Mouse (Mus musculus): ENCODE results near the gene Cldn34c1. TPM values are rescaled to one million over a fixed set of nuclear protein-coding genes. Genes with fewer than 3 reads are reported as not detected.
"Not testable (repeated sequence)": the region's sequence is repeated elsewhere in the genome, so short reads cannot be mapped to it uniquely, and the experiment has no call there.

The Cldn34c1 gene
- 1.2 and 1.3 TPM in 2 replicates for polyA plus RNA-seq (2012; rRNA removed)

GRCm38 (mm10) chrX:123103291-123104260, at the start of gene Cldn34c1:
Cldn34c1 (plus strand) TSS chrX:123103495.
- no peaks in the 10 kb centered on the region for H3K4me1 ChIP-seq (ENCODE audit: control insufficient read depth, insufficient read depth, insufficient read length)
- no peaks in the 10 kb centered on the region for H3K27me3 ChIP-seq (ENCODE audit: control insufficient read depth, insufficient read depth, low read length)
- H3K4me3 ChIP-seq (ENCODE audit: extremely low read depth, insufficient read depth, insufficient read length) = peak within 1 kb of the TSS; percentile 77
- TF ChIP-seq CTCF (IDR thresholded peaks at IDR 0.05; ENCODE audit: extremely low read depth, insufficient read depth, insufficient read length, insufficient replicate concordance) (no peak), POLR2A (IDR thresholded peaks at IDR 0.05; ENCODE audit: low read depth, low read length) (no peak)
- DNase-seq (ENCODE audit: low read depth in 1 of 2, low spot score in 2 of 2) = peak; percentile 29 to 62
- WGBS = 14% methylated on average over 62 of the region's 66 CpGs
- no peaks in the 10 kb centered on the region for H3K36me3 ChIP-seq (ENCODE audit: control insufficient read depth, insufficient read depth, low read length)
- H3K27ac ChIP-seq (ENCODE audit: insufficient read depth, low read length) = peak within 1 kb of the TSS; percentile 47

GRCm38 (mm10) chrX:123087441-123087840, 15.9 kb upstream of the Cldn34c1 start:
- WGBS = 74% methylated on average over 3 of the region's 3 CpGs
- Histone ChIP-seq H3K27me3 (ENCODE audit: control insufficient read depth, insufficient read depth, low read length) (no peaks in the 10 kb centered on the region), H3K27ac (ENCODE audit: insufficient read depth, low read length) (no peak overlapping the region), H3K36me3 (ENCODE audit: control insufficient read depth, insufficient read depth, low read length) (no peaks in the 10 kb centered on the region), H3K4me1 (ENCODE audit: control insufficient read depth, insufficient read depth, insufficient read length) (no peaks in the 10 kb centered on the region), H3K4me3 (ENCODE audit: extremely low read depth, insufficient read depth, insufficient read length) (no peak overlapping the region)
- TF ChIP-seq POLR2A (IDR thresholded peaks at IDR 0.05; ENCODE audit: low read depth, low read length) (no peak), CTCF (IDR thresholded peaks at IDR 0.05; ENCODE audit: extremely low read depth, insufficient read depth, insufficient read length, insufficient replicate concordance) (no peak)
- no peak for DNase-seq (ENCODE audit: low read depth in 1 of 2, low spot score in 2 of 2)

GRCm38 (mm10) chrX:123102806-123103205, 489 bp upstream of the Cldn34c1 start:
- not testable (repeated sequence) for H3K27ac ChIP-seq (ENCODE audit: insufficient read depth, low read length); H3K36me3 ChIP-seq (ENCODE audit: control insufficient read depth, insufficient read depth, low read length); H3K4me1 ChIP-seq (ENCODE audit: control insufficient read depth, insufficient read depth, insufficient read length); H3K27me3 ChIP-seq (ENCODE audit: control insufficient read depth, insufficient read depth, low read length); DNase-seq (ENCODE audit: low read depth in 1 of 2, low spot score in 2 of 2)
- 21% methylated on average over 5 of the region's 5 CpGs for WGBS
- H3K4me3 ChIP-seq (ENCODE audit: extremely low read depth, insufficient read depth, insufficient read length) = peak overlapping the region; percentile 77

GRCm38 (mm10) chrX:123104692-123105091, 1.4 kb downstream of the Cldn34c1 start:
- WGBS = 43% methylated on average over 7 of the region's 7 CpGs
- not testable (repeated sequence) for H3K4me1 ChIP-seq (ENCODE audit: control insufficient read depth, insufficient read depth, insufficient read length); H3K27me3 ChIP-seq (ENCODE audit: control insufficient read depth, insufficient read depth, low read length); H3K4me3 ChIP-seq (ENCODE audit: extremely low read depth, insufficient read depth, insufficient read length); DNase-seq (ENCODE audit: low read depth in 1 of 2, low spot score in 2 of 2); H3K36me3 ChIP-seq (ENCODE audit: control insufficient read depth, insufficient read depth, low read length); H3K27ac ChIP-seq (ENCODE audit: insufficient read depth, low read length)

- H3K4me1 ChIP-seq (ENCODE audit: control insufficient read depth, insufficient read depth, insufficient read length); H3K4me3 ChIP-seq (ENCODE audit: extremely low read depth, insufficient read depth, insufficient read length); H3K36me3 ChIP-seq (ENCODE audit: control insufficient read depth, insufficient read depth, low read length); H3K27me3 ChIP-seq (ENCODE audit: control insufficient read depth, insufficient read depth, low read length); DNase-seq (ENCODE audit: low read depth in 1 of 2, low spot score in 2 of 2); H3K27ac ChIP-seq (ENCODE audit: insufficient read depth, low read length): not testable (repeated sequence)
- no CpG with 5 or more reads among the region's 1 CpGs for WGBS
Measured at GRCm38 (mm10) chrX:123222381-123222780, 119.1 kb downstream of the Cldn34c1 start, which contains the start of gene Srsx. Srsx (minus strand) TSS chrX:123222481.

Other genes starting within 250 kb of the Cldn34c1 start
- not detected in 2 replicates for gene Gm17521, start 73.8 kb upstream of the Cldn34c1 start, polyA plus RNA-seq (2012; rRNA removed)
- not detected in 2 replicates for gene Srsx, start 119.0 kb downstream of the Cldn34c1 start, polyA plus RNA-seq (2012; rRNA removed)
- gene Gm17577, start 143.4 kb downstream of the Cldn34c1 start, polyA plus RNA-seq (2012; rRNA removed) = not detected in 2 replicates